Mouse (Mus musculus) CH12.LX (cell line): ENCODE results near the gene Ccdc32. TPM values are rescaled to one million over a fixed set of nuclear protein-coding genes. Genes with fewer than 3 reads are reported as not detected.
A peak's percentile ranks its signal among the peaks of the same experiment; 100 is the strongest.

Experiments used
- DNase-seq: peaks from one replicate; pipeline ENCODE4 v3.0.0-alpha.2; 2013; ENCODE audit errors: extremely low read depth
- H3K27ac ChIP-seq: 2 replicates; pipeline ENCODE4 v1.5.1; 2012; ENCODE audit warnings: low read depth, mild to moderate bottlenecking, control low read depth, moderate library complexity; ENCODE audit not compliant: insufficient read depth
- H3K27me3 ChIP-seq: replicated peaks from 2 replicates; pipeline ENCODE3; 2012; ENCODE audit warnings: inconsistent platforms
- H3K36me3 ChIP-seq, 2 experiments: replicated peaks in 1 of 2; 2 replicates each; pipeline versions ENCODE3 to v1.6.1; 2012; ENCODE audit warnings: inconsistent platforms in 1 of 2, low read length in 1 of 2, mild to moderate bottlenecking in 1 of 2, mixed read lengths in 1 of 2, moderate library complexity in 1 of 2; ENCODE audit not compliant: control insufficient read depth in 1 of 2, insufficient read depth in 1 of 2
- H3K4me1 ChIP-seq, 2 experiments: 2 replicates each; pipeline ENCODE4 v1.6.1; 2012; ENCODE audit warnings: inconsistent platforms in 1 of 2, moderate library complexity in 1 of 2; ENCODE audit not compliant: insufficient read depth in 2 of 2, control insufficient read depth in 1 of 2
- H3K4me2 ChIP-seq: 2 replicates; pipeline ENCODE4 v1.6.1; 2012; ENCODE audit warnings: low read depth, mild to moderate bottlenecking, control low read depth; ENCODE audit not compliant: poor library complexity, insufficient read depth, severe bottlenecking
- H3K4me3 ChIP-seq, 3 experiments: fragments of 150-350 bp in 1 of 3; sonication (generic) in 1 of 3; replicated peaks in 1 of 3; 2 replicates each; pipeline versions ENCODE3 to v1.5.1; 2011 to 2012; ENCODE audit warnings: low read depth in 2 of 3, low read length in 2 of 3, mild to moderate bottlenecking in 2 of 3, moderate library complexity in 2 of 3, control low read depth in 1 of 3, improper control_type of control experiment in 1 of 3, inconsistent platforms in 1 of 3, mixed read lengths in 1 of 3; ENCODE audit not compliant: poor library complexity in 1 of 3
- H3K79me2 ChIP-seq: replicated peaks from 2 replicates; pipeline ENCODE4 v1.6.1; 2012; ENCODE audit warnings: mild to moderate bottlenecking, moderate library complexity; ENCODE audit not compliant: control insufficient read depth, poor library complexity, insufficient read depth, severe bottlenecking; ENCODE audit errors: extremely low read depth
- H3K9ac ChIP-seq: 2 replicates; pipeline ENCODE4 v1.6.1; 2012; ENCODE audit warnings: low read depth, mild to moderate bottlenecking, control low read depth, moderate library complexity; ENCODE audit not compliant: insufficient read depth
- H3K9me3 ChIP-seq: replicated peaks from 2 replicates; pipeline ENCODE3; 2012; ENCODE audit warnings: low read length, inconsistent platforms, mixed read lengths
- BHLHE40 ChIP-seq: IDR thresholded peaks from 2 replicates; pipeline ENCODE4 v1.6.1; 2011; ENCODE audit warnings: mild to moderate bottlenecking, low read depth, low read length, improper control_type of control experiment
- CHD2 ChIP-seq: IDR thresholded peaks from 2 replicates; pipeline ENCODE4 v1.6.1; 2011; ENCODE audit warnings: low read length, improper control_type of control experiment
- CTCF ChIP-seq, 2 experiments: IDR thresholded peaks in 1 of 2; conservative IDR thresholded peaks in 1 of 2; 2 replicates each; pipeline ENCODE4 v1.5.1; 2011 to 2012; ENCODE audit warnings: low read depth in 2 of 2, low read length in 2 of 2, improper control_type of control experiment in 1 of 2, inconsistent platforms in 1 of 2, mild to moderate bottlenecking in 1 of 2, moderate library complexity in 1 of 2
- E2F4 ChIP-seq: IDR thresholded peaks from 2 replicates; pipeline ENCODE4 v1.6.1; 2011; ENCODE audit warnings: low read depth, low read length, improper control_type of control experiment; ENCODE audit not compliant: insufficient replicate concordance
- EP300 ChIP-seq: IDR thresholded peaks from 2 replicates; pipeline ENCODE4 v1.6.1; 2011; ENCODE audit warnings: low read length, improper control_type of control experiment
- ETS1 ChIP-seq: conservative IDR thresholded peaks from 2 replicates; pipeline ENCODE4 v1.6.1; 2012; ENCODE audit warnings: low read depth, mild to moderate bottlenecking, inconsistent platforms, low read length, improper control_type of control experiment, moderate library complexity
- GABPA ChIP-seq: IDR thresholded peaks from 2 replicates; pipeline ENCODE4 v1.6.1; 2012; ENCODE audit warnings: low read depth, low read length, improper control_type of control experiment, inconsistent platforms; ENCODE audit not compliant: insufficient replicate concordance
- IRF4 ChIP-seq: IDR thresholded peaks from 2 replicates; pipeline ENCODE4 v1.6.1; 2014; ENCODE audit warnings: low read depth, mild to moderate bottlenecking, inconsistent platforms, low read length, improper control_type of control experiment
- JUN ChIP-seq: IDR thresholded peaks from 2 replicates; pipeline ENCODE4 v1.6.1; 2011; ENCODE audit warnings: low read depth, mild to moderate bottlenecking, low read length, improper control_type of control experiment, moderate library complexity; ENCODE audit not compliant: insufficient read depth
- KAT2A ChIP-seq: IDR thresholded peaks from 2 replicates; pipeline ENCODE4 v1.6.1; 2012; ENCODE audit warnings: low read length, improper control_type of control experiment, inconsistent platforms; ENCODE audit not compliant: insufficient replicate concordance
- MAFK ChIP-seq: IDR thresholded peaks from 2 replicates; pipeline ENCODE4 v1.6.1; 2011; ENCODE audit warnings: low read length, improper control_type of control experiment; ENCODE audit not compliant: insufficient replicate concordance
- MAX ChIP-seq: IDR thresholded peaks from 2 replicates; pipeline ENCODE4 v1.6.1; 2011; ENCODE audit warnings: low read length, improper control_type of control experiment
- MAZ ChIP-seq: IDR thresholded peaks from 2 replicates; pipeline ENCODE4 v1.6.1; 2012; ENCODE audit warnings: low read depth, mild to moderate bottlenecking, inconsistent platforms, low read length, improper control_type of control experiment, moderate library complexity
- MEF2A ChIP-seq: IDR thresholded peaks from 2 replicates; pipeline ENCODE4 v1.6.1; 2014; ENCODE audit warnings: low read depth, mild to moderate bottlenecking, inconsistent platforms, low read length, improper control_type of control experiment, borderline replicate concordance
- MYC ChIP-seq: IDR thresholded peaks from 2 replicates; pipeline ENCODE4 v1.6.1; 2011; ENCODE audit warnings: low read depth, mild to moderate bottlenecking, improper control_type of control experiment, low read length
- NELFE ChIP-seq: IDR thresholded peaks from 2 replicates; pipeline ENCODE4 v1.6.1; 2011; ENCODE audit warnings: low read depth, low read length, improper control_type of control experiment
- NRF1 ChIP-seq: IDR thresholded peaks from 2 replicates; pipeline ENCODE4 v1.6.1; 2014; ENCODE audit warnings: low read depth, mild to moderate bottlenecking, inconsistent platforms, low read length, improper control_type of control experiment, moderate library complexity
- POLR2AphosphoS2 ChIP-seq: IDR thresholded peaks from 2 replicates; pipeline ENCODE4 v1.6.1; 2011; ENCODE audit warnings: low read depth, low read length, improper control_type of control experiment
- RCOR1 ChIP-seq: conservative IDR thresholded peaks from 2 replicates; pipeline ENCODE4 v1.6.1; 2012; ENCODE audit warnings: low read depth, mild to moderate bottlenecking, inconsistent platforms, low read length, improper control_type of control experiment
- TCF12 ChIP-seq: IDR thresholded peaks from 2 replicates; pipeline ENCODE4 v1.6.1; 2014; ENCODE audit warnings: low read depth, mild to moderate bottlenecking, inconsistent platforms, low read length, improper control_type of control experiment
- ZC3H11A ChIP-seq: IDR thresholded peaks from 2 replicates; pipeline ENCODE4 v1.6.1; 2012; ENCODE audit warnings: low read depth, mild to moderate bottlenecking, inconsistent platforms, low read length, improper control_type of control experiment
- ZKSCAN1 ChIP-seq: IDR thresholded peaks from 2 replicates; pipeline ENCODE4 v1.6.1; 2012; ENCODE audit warnings: low read depth, inconsistent platforms, low read length, improper control_type of control experiment, borderline replicate concordance
- ZNF384 ChIP-seq: IDR thresholded peaks from 2 replicates; pipeline ENCODE4 v1.6.1; 2012; ENCODE audit warnings: low read depth, low read length, improper control_type of control experiment, inconsistent platforms
- dilution Hi-C: fragments of 300-500 bp; cut with MboI; formaldehyde crosslinking; loops from 2 replicates; pipeline ENCODE4 v1.14.3; 2020; ENCODE audit warnings: low sequenced_read_pairs; ENCODE audit not compliant: extremely low pct_unique_long_range_greater_than_20kb, extremely low pct_ligation_motif_present
- in situ Hi-C: fragments of 300-500 bp; cut with MboI; formaldehyde crosslinking; loops from 3 replicates; pipeline ENCODE4 v1.14.3; 2019; ENCODE audit warnings: low sequenced_read_pairs, low pct_ligation_motif_present, low pct_unique_long_range_greater_than_20kb, mixed read lengths
- polyA plus RNA-seq: library from polyadenylated mRNA; unstranded; fragments of >175 nt; gene quantifications from 2 replicates; pipeline ENCODE4 v1.2.1, GENCODE M21; 2012; ENCODE audit warnings: low read depth; ENCODE audit not compliant: insufficient read length
- total RNA-seq, 2 experiments: library from RNA; depleted of rRNA; stranded (reverse); fragments of 300-350 nt in 1 of 2; fragments of >200 nt in 1 of 2; gene quantifications; 2 replicates each; pipeline ENCODE4 v1.2.3; 2012 to 2014

Gene Ccdc32
- total and polyA plus RNA-seq, 3 experiments: 11.5 to 18.3 (median 11.7) TPM

GRCm38 (mm10) chr2:118972048-118972447 is 57.1 kb downstream of the Ccdc32 start:
- DNase-seq: no peak
- 0 out of 2 replicates have a peak overlapping the region, but pooled peaks have one; percentile 30 for H3K9ac ChIP-seq
- H3K9me3 ChIP-seq: peaks cover 3% of the 10 kb centered on the region
- peaks cover 20 to 54% of the 10 kb centered on the region in 2 experiments for H3K4me1 ChIP-seq
- in situ Hi-C loops (loop anchor here (10.0 kb wide), 2 partner anchors 77 to 207 kb away; partner anchors contain the start of gene Ccdc9b), dilution Hi-C loops (no loop called here)
- no peak overlapping the region for H3K27ac ChIP-seq
- H3K36me3 ChIP-seq: no peaks in the 10 kb centered on the region
- no peak overlapping the region for H3K4me3 ChIP-seq
- peak overlapping the region; percentile 43; the same call in 1 of the 2 replicates for H3K4me2 ChIP-seq
- peaks cover 31% of the 10 kb centered on the region for H3K27me3 ChIP-seq
- TF ChIP-seq BHLHE40 (peak; percentile 28; the same call in 1 of the 2 replicates), MYC (peak; percentile 59; the same call in 1 of the 2 replicates), EP300 (peak; percentile 85), ZC3H11A (no peak), RCOR1 (0 out of 2 replicates have a peak, but pooled peaks have one; percentile 26), MEF2A (0 out of 2 replicates have a peak, but pooled peaks have one; percentile 19), NRF1 (no peak), JUN (peak; percentile 25; the same call in 1 of the 2 replicates), ETS1 (peak; percentile 42), CTCF (conservative IDR thresholded peaks at IDR 0.05 in 1 of 2, IDR thresholded peaks at IDR 0.05 in 1 of 2; ENCODE audit: low read depth in 2 of 2, low read length in 2 of 2) (no peak), MAZ (peak; percentile 87), ZNF384 (no peak), TCF12 (peak; percentile 58; the same call in 1 of the 2 replicates), CHD2 (peak; percentile 22; the same call in 1 of the 2 replicates), IRF4 (peak; percentile 77), MAX (peak; percentile 53; the same call in 1 of the 2 replicates)
- no peaks in the 10 kb centered on the region for H3K79me2 ChIP-seq

- Histone ChIP-seq H3K9ac (0 out of 2 replicates have a peak overlapping the region, but pooled peaks have one; percentile 23), H3K36me3 (no peaks in the 10 kb centered on the region), H3K79me2 (no peaks in the 10 kb centered on the region), H3K4me1 (peaks cover 17 to 48% of the 10 kb centered on the region in 2 experiments), H3K27me3 (peaks cover 9% of the 10 kb centered on the region), H3K9me3 (peaks cover 5% of the 10 kb centered on the region), H3K4me3 (peak overlapping the region in 1 of 3 experiments; percentile 13), H3K27ac (peak overlapping the region; percentile 36; the same call in 1 of the 2 replicates), H3K4me2 (peak overlapping the region; percentile 52)
- dilution Hi-C loops: no loop called here
- in situ Hi-C loops: loop anchor here (10.0 kb wide), 2 partner anchors 75 to 205 kb away; partner anchors contain the start of gene Ccdc9b
- TF ChIP-seq POLR2AphosphoS2: no peak
- TF ChIP-seq ZNF384: no peak
- no peak; the same call in 1 of the 2 replicates for TF ChIP-seq BHLHE40
- TF ChIP-seq MAFK: no peak
- no peak for TF ChIP-seq KAT2A
- no peak for TF ChIP-seq CTCF (conservative IDR thresholded peaks at IDR 0.05 in 1 of 2, IDR thresholded peaks at IDR 0.05 in 1 of 2; ENCODE audit: low read depth in 2 of 2, low read length in 2 of 2)
- TF ChIP-seq ZC3H11A: no peak
- no peak for TF ChIP-seq ZKSCAN1
- peak; percentile 80 for TF ChIP-seq EP300
- no peak for TF ChIP-seq GABPA
- TF ChIP-seq E2F4: no peak
- peak; percentile 77 for TF ChIP-seq IRF4
- TF ChIP-seq NELFE: no peak
- peak; percentile 35 for DNase-seq
Measured at GRCm38 (mm10) chr2:118969585-118970147, 59.5 kb downstream of the Ccdc32 start.
